Mouse (Mus musculus) cerebellum, adult 2 months (tissue): Measurements from ENCODE around the gene Inmt. TPM values are rescaled to one million over a fixed set of nuclear protein-coding genes. Genes with fewer than 3 reads are reported as not detected.
A peak's percentile ranks its signal among the peaks of the same experiment; 100 is the strongest.

Source experiments
- DNase-seq, 2 experiments: peaks; one replicate each; pipeline ENCODE4 v3.0.0; 2021
- H3K27ac ChIP-seq: fragments of 200-500 bp; 2 replicates; pipeline ENCODE4 v1.5.1; 2012; ENCODE audit warnings: low read length, control low read depth, inconsistent platforms; ENCODE audit not compliant: insufficient read depth
- H3K27me3 ChIP-seq: fragments of 200-500 bp; 2 replicates; pipeline ENCODE4 v1.6.1; 2012; ENCODE audit warnings: inconsistent platforms, mild to moderate bottlenecking, low read length, moderate library complexity; ENCODE audit not compliant: control insufficient read depth, insufficient read depth
- H3K4me1 ChIP-seq: fragments of 200-500 bp; 2 replicates; pipeline ENCODE4 v1.6.1; 2011; ENCODE audit warnings: low read length; ENCODE audit not compliant: control insufficient read depth, insufficient read depth
- H3K4me3 ChIP-seq: fragments of 200-500 bp; replicated peaks from 2 replicates; pipeline ENCODE3; 2011; ENCODE audit warnings: mild to moderate bottlenecking, low read depth, low read length, control low read depth; ENCODE audit not compliant: insufficient read depth
- CTCF ChIP-seq: fragments of 200-500 bp; IDR thresholded peaks from 2 replicates; pipeline ENCODE4 v1.5.1; 2011; ENCODE audit warnings: low read depth, mild to moderate bottlenecking, control low read depth, low read length, moderate library complexity, borderline replicate concordance; ENCODE audit not compliant: insufficient read depth
- POLR2A ChIP-seq: fragments of 200-500 bp; IDR thresholded peaks from 2 replicates; pipeline ENCODE4 v1.6.1; 2011; ENCODE audit warnings: low read length, control low read depth, borderline replicate concordance; ENCODE audit not compliant: insufficient read depth
- WGBS: fragments of 180-500 bp; shearing (Covaris S2); methylation state at CpG from one replicate; pipeline ENCODE4 v1.1.7; 2018; 5-methylcytosine and 5-hydroxymethylcytosine counted together
- polyA plus RNA-seq: library from polyadenylated mRNA; depleted of rRNA; stranded (reverse); fragments of >200 nt; gene quantifications from 2 replicates; pipeline ENCODE4 v1.2.3, GENCODE M21; 2012

Gene Inmt
- polyA plus RNA-seq, 1 experiment: 1.5 TPM

- Histone ChIP-seq H3K27me3 (no peaks in the 10 kb centered on the region), H3K27ac (no peak overlapping the region), H3K4me3 (no peak overlapping the region), H3K4me1 (no peaks in the 10 kb centered on the region)
- TF ChIP-seq CTCF (peak; percentile 94), POLR2A (no peak)
- DNase-seq: peak; percentile 55 to 73
- 51% methylated on average over 7 of the region's 7 CpGs for WGBS
Measured at GRCm38 (mm10) chr6:55166777-55167463, 7.9 kb downstream of the Inmt start.

GRCm38 (mm10) chr6:55163046-55163584 is 11.7 kb downstream of the Inmt start:
- H3K4me1 ChIP-seq: no peaks in the 10 kb centered on the region
- 37% methylated on average over 8 of the region's 8 CpGs for WGBS
- no peak overlapping the region for H3K27ac ChIP-seq
- no peaks in the 10 kb centered on the region for H3K27me3 ChIP-seq
- TF ChIP-seq CTCF (no peak), POLR2A (no peak)
- no peak for DNase-seq
- no peak overlapping the region for H3K4me3 ChIP-seq

- 55% methylated on average over 5 of the region's 5 CpGs for WGBS
- Histone ChIP-seq H3K27me3 (no peaks in the 10 kb centered on the region), H3K4me3 (no peak overlapping the region), H3K27ac (no peak overlapping the region), H3K4me1 (no peaks in the 10 kb centered on the region)
- TF ChIP-seq POLR2A: no peak
- TF ChIP-seq CTCF: no peak
- no peak for DNase-seq
Measured at GRCm38 (mm10) chr6:55161311-55161761, 13.5 kb downstream of the Inmt start.

- Histone ChIP-seq H3K27ac (no peak overlapping the region), H3K4me3 (no peak overlapping the region)
- 91% methylated on average over 1 of the region's 1 CpGs for WGBS
Measured at GRCm38 (mm10) chr6:55159256-55159655, 15.6 kb downstream of the Inmt start.

GRCm38 (mm10) chr6:55152226-55152625 is 22.6 kb downstream of the Inmt start:
- Histone ChIP-seq H3K27ac (no peak overlapping the region), H3K27me3 (no peaks in the 10 kb centered on the region), H3K4me1 (no peaks in the 10 kb centered on the region), H3K4me3 (no peak overlapping the region)
- TF ChIP-seq CTCF (no peak), POLR2A (no peak)
- DNase-seq: no peak
- 98% methylated on average over 3 of the region's 3 CpGs for WGBS

More at GRCm38 (mm10) chr6:55159256-55159655, 15.6 kb downstream of the Inmt start:
- TF ChIP-seq POLR2A (no peak), CTCF (no peak)
- DNase-seq: no peak
- Histone ChIP-seq H3K4me1 (no peaks in the 10 kb centered on the region), H3K27me3 (no peaks in the 10 kb centered on the region)

GRCm38 (mm10) chr6:55146138-55146537 is 28.7 kb downstream of the Inmt start:
- 32% methylated on average over 4 of the region's 4 CpGs for WGBS
- no peaks in the 10 kb centered on the region for H3K4me1 ChIP-seq
- no peak overlapping the region for H3K27ac ChIP-seq
- no peak overlapping the region for H3K4me3 ChIP-seq
- no peaks in the 10 kb centered on the region for H3K27me3 ChIP-seq
- DNase-seq: no peak
- TF ChIP-seq POLR2A (no peak), CTCF (no peak)

GRCm38 (mm10) chr6:55145285-55145684 is 29.6 kb downstream of the Inmt start:
- Histone ChIP-seq H3K27me3 (no peaks in the 10 kb centered on the region), H3K27ac (no peak overlapping the region), H3K4me3 (no peak overlapping the region), H3K4me1 (no peaks in the 10 kb centered on the region)
- 67% methylated on average over 5 of the region's 5 CpGs for WGBS
- no peak for TF ChIP-seq CTCF
- TF ChIP-seq POLR2A: no peak
- no peak for DNase-seq

- Histone ChIP-seq H3K4me3 (no peak overlapping the region), H3K4me1 (no peaks in the 10 kb centered on the region), H3K27me3 (no peaks in the 10 kb centered on the region), H3K27ac (no peak overlapping the region)
- no peak for DNase-seq
- TF ChIP-seq POLR2A (no peak), CTCF (no peak)
Measured at GRCm38 (mm10) chr6:55138343-55138742, 36.5 kb downstream of the Inmt start.
